Mouse (Mus musculus): Measurements from ENCODE around the gene Foxc2.

- no peak for TF ChIP-seq CTCF (IDR thresholded peaks at IDR 0.05; ENCODE audit: insufficient read depth, low read length)
- TF ChIP-seq POLR2A (IDR thresholded peaks at IDR 0.05; ENCODE audit: borderline replicate concordance, extremely low read depth, low read depth, low read length) = no peak
Observed at GRCm38 (mm10) chr8:121152394-121152793, 36.4 kb downstream of the Foxc2 start.

All from lung, adult 2 months (tissue).